Mouse (Mus musculus): Measurements from ENCODE around the gene Npw.

DNA sequence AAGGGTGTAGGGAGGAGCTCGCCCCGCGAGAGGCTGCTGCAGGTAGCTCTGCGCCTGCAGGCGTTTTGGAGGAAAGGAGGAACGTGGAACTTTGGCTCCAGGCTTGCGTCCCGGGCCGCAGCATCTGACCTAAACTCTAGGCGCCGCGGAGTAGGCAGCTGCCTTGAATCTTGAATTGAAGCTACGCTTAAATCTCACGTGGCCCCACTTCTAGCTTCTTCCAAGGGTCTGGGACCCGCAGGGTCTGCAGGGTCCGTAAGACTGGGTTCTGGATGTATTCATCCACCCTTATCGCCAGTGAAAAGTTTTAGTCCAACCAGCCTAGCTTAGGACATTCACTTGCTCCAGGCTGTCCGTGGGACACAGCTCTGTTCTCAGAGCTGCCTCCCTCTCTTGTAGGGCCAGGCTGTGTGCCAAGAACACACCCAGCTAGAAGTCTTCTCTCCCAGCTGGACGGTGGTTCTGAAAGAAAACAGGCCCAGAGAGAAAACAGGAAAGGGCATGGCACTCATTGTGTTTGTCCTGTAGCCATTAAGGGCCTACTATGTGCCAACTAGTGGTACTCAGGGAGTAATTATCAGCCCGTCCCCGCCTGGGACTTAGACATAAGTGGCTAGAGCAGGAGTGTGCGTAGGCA is 25.3 kb downstream of the Npw start:
- TF ChIP-seq CTCF (IDR thresholded peaks at IDR 0.05; ENCODE audit: extremely low read depth, insufficient read depth, insufficient read length, insufficient replicate concordance) = no peak
- TF ChIP-seq POLR2A (IDR thresholded peaks at IDR 0.05; ENCODE audit: low read depth, low read length) = no peak

All from spleen, adult 2 months (tissue).